Mouse (Mus musculus) activated CD4-positive, CD25-positive, alpha-beta regulatory T cell (primary cell): ENCODE results near the gene Suv39h2. TPM values are rescaled to one million over a fixed set of nuclear protein-coding genes. Genes with fewer than 3 reads are reported as not detected.

Experiments
- polyA plus RNA-seq, 2 experiments: library from polyadenylated mRNA; unstranded; fragments of 100-300 nt; shearing (Covaris generic); gene quantifications; one replicate each; pipeline ENCODE4 v1.2.1; 2017

Suv39h2 gene
- polyA plus RNA-seq = 1 to 10 TPM; 1.7 to 1.9 TPM

GRCm38 (mm10) chr2:3474861-3475283, at the start of gene Suv39h2:
Suv39h2 (minus strand) TSS chr2:3475031.

GRCm38 (mm10) chr2:3512552-3513454, 38.0 kb upstream of the Suv39h2 start, which contains the start of the genes Gm45902, Hspa14 and Cdnf:
Gm45902 (minus strand) TSS chr2:3512790.
Hspa14 (minus strand) TSS chr2:3512814.
Cdnf (plus strand) TSS chr2:3513030.

GRCm38 (mm10) chr2:3423841-3424578, 50.8 kb downstream of the Suv39h2 start, which contains the start of gene Dclre1c:
Dclre1c (plus strand) TSS chr2:3424131.

GRCm38 (mm10) chr2:3422548-3422947, 52.3 kb downstream of the Suv39h2 start, which contains the start of gene Meig1:
Meig1 (minus strand) TSS chr2:3422648.

Other genes starting within 250 kb of the Suv39h2 start
- 1 to 10 TPM; 8.4 to 9.2 TPM for gene Nmt2, start 190.8 kb downstream of the Suv39h2 start, polyA plus RNA-seq
- gene Rpp38, start 142.4 kb downstream of the Suv39h2 start, polyA plus RNA-seq = 10 to 100 TPM; 15.2 to 21.5 TPM
- under 1 TPM in 1 of 2 experiments, not detected in 1; 0.92 TPM for gene Acbd7, start 138.9 kb downstream of the Suv39h2 start, polyA plus RNA-seq
- gene Olah, start 77.8 kb downstream of the Suv39h2 start, polyA plus RNA-seq = not detected
- gene Meig1, start 52.4 kb downstream of the Suv39h2 start, polyA plus RNA-seq = not detected
- 10 to 100 TPM; 15.3 to 16.8 TPM for gene Dclre1c, start 50.9 kb downstream of the Suv39h2 start, polyA plus RNA-seq
- 1 to 10 TPM; 4.1 to 4.5 TPM for gene Gm45902, start 37.8 kb upstream of the Suv39h2 start, polyA plus RNA-seq
- gene Hspa14, start 37.8 kb upstream of the Suv39h2 start, polyA plus RNA-seq = 100 to 1,000 TPM; 103 to 117 TPM
- gene Cdnf, start 38.0 kb upstream of the Suv39h2 start, polyA plus RNA-seq = under 1 TPM; 0.13 to 0.33 TPM
- 100 to 1,000 TPM; 330 to 424 TPM for gene Fam107b, start 95.5 kb upstream of the Suv39h2 start, polyA plus RNA-seq